Mouse (Mus musculus) heart, embryonic 15.5 days (tissue): ENCODE results near the gene Xlr5b. TPM values are rescaled to one million over a fixed set of nuclear protein-coding genes. Genes with fewer than 3 reads are reported as not detected.
"Not testable (repeated sequence)": the region's sequence is repeated elsewhere in the genome, so short reads cannot be mapped to it uniquely, and the experiment has no call there.

Source experiments
- ATAC-seq: fragments of 200-750 bp; cut with Nextera tagmentation; replicated peaks from 2 replicates; pipeline ENCODE4 v1.8.0; 2017; ENCODE audit warnings: low read depth, moderate TSS enrichment; ENCODE audit not compliant: insufficient number of reproducible peaks, insufficient read depth, low FRiP score
- H3K27ac ChIP-seq: fragments of 300-500 bp; sonication (generic); 2 replicates; pipeline ENCODE4 v1.5.1; 2015; ENCODE audit warnings: mild to moderate bottlenecking, inconsistent platforms
- H3K27me3 ChIP-seq: fragments of 300-500 bp; sonication (generic); 2 replicates; pipeline ENCODE4 v1.6.1; 2015; ENCODE audit warnings: inconsistent platforms
- H3K36me3 ChIP-seq: fragments of 300-500 bp; sonication (generic); 2 replicates; pipeline ENCODE4 v1.6.1; 2015; ENCODE audit warnings: mild to moderate bottlenecking, inconsistent platforms
- H3K4me1 ChIP-seq: fragments of 300-500 bp; sonication (generic); replicated peaks from 2 replicates; pipeline ENCODE4 v1.6.1; 2015; ENCODE audit warnings: inconsistent platforms
- H3K4me2 ChIP-seq: fragments of 300-500 bp; sonication (generic); 2 replicates; pipeline ENCODE4 v1.6.1; 2015; ENCODE audit warnings: inconsistent platforms, mild to moderate bottlenecking, moderate library complexity
- H3K4me3 ChIP-seq: fragments of 300-500 bp; sonication (generic); 2 replicates; pipeline ENCODE4 v1.5.1; 2015; ENCODE audit warnings: mild to moderate bottlenecking, inconsistent platforms
- H3K9ac ChIP-seq: fragments of 300-500 bp; sonication (generic); 2 replicates; pipeline ENCODE4 v1.6.1; 2015; ENCODE audit warnings: mild to moderate bottlenecking, inconsistent platforms
- H3K9me3 ChIP-seq: fragments of 300-500 bp; sonication (generic); replicated peaks from 2 replicates; pipeline ENCODE4 v1.6.1; 2016; ENCODE audit warnings: inconsistent platforms
- WGBS: fragments of 180-500 bp; shearing (Covaris S2); methylation state at CpG from one replicate; pipeline ENCODE4 v1.1.7; 2015; ENCODE audit warnings: mixed read lengths; 5-methylcytosine and 5-hydroxymethylcytosine counted together
- polyA plus RNA-seq: library from polyadenylated mRNA; unstranded; fragments of >200 nt; fragmentation: Nextera tagmentation; extraction: Ambion mirVana; gene quantifications from 2 replicates; pipeline ENCODE4 v1.2.1, GENCODE M21; 2015

Gene Xlr5b
- not detected in 2 replicates for polyA plus RNA-seq

DNA sequence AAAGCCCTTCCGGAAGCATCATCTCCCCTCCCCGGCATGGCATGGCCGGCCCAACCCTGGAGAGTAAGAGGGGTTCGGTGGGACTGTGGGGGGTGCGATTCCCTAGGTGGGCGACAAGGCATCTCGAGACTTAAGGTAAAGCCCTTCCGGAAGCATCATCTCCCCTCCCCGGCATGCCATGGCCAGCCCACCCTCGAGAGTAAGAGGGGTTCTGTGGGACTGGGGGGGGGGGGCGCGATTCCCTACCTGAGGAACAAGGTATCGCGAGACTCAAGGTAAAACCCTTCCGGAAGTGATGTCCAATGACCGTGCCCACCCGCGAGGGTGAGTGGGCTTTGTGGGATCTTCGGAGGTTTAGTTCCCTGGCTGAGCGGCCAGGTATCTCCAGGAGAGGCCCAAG, at the start of gene Xlr5b:
Xlr5b (plus strand) TSS at position 301 of the 400 bp plus-strand sequence.
- no CpG with 5 or more reads among the region's 20 CpGs for WGBS
- ATAC-seq, H3K36me3 ChIP-seq, H3K27ac ChIP-seq, H3K9me3 ChIP-seq, H3K4me2 ChIP-seq, H3K4me3 ChIP-seq, H3K4me1 ChIP-seq, H3K27me3 ChIP-seq, H3K9ac ChIP-seq: not testable (repeated sequence)

DNA sequence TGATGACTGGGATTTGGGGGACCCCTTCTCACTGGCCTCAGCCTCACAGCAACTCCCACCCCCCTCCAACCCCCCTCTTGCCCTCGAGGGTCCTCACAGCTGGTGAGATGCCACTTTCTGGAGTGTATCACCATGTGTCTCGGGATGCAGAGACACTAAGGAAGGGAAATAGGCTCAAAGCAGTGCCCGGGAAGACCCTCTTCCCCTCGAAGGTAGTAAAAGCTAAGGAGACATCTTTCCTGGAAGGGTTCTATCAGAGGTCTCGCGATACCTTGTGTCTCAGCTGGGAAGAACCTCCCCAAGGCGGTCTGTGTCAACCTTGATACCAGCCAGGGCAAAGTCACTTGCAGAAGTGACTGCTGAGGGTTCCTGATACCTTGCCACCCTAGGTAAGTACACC, 31.8 kb upstream of the Xlr5b start, which contains the start of gene Gm14685:
Gm14685 (plus strand) TSS at position 301 of the 400 bp plus-strand sequence.
- ATAC-seq, H3K9ac ChIP-seq, H3K4me1 ChIP-seq, H3K9me3 ChIP-seq, H3K36me3 ChIP-seq, H3K4me2 ChIP-seq, H3K27ac ChIP-seq, H3K4me3 ChIP-seq, H3K27me3 ChIP-seq: not testable (repeated sequence)
- no CpG with 5 or more reads among the region's 7 CpGs for WGBS

DNA sequence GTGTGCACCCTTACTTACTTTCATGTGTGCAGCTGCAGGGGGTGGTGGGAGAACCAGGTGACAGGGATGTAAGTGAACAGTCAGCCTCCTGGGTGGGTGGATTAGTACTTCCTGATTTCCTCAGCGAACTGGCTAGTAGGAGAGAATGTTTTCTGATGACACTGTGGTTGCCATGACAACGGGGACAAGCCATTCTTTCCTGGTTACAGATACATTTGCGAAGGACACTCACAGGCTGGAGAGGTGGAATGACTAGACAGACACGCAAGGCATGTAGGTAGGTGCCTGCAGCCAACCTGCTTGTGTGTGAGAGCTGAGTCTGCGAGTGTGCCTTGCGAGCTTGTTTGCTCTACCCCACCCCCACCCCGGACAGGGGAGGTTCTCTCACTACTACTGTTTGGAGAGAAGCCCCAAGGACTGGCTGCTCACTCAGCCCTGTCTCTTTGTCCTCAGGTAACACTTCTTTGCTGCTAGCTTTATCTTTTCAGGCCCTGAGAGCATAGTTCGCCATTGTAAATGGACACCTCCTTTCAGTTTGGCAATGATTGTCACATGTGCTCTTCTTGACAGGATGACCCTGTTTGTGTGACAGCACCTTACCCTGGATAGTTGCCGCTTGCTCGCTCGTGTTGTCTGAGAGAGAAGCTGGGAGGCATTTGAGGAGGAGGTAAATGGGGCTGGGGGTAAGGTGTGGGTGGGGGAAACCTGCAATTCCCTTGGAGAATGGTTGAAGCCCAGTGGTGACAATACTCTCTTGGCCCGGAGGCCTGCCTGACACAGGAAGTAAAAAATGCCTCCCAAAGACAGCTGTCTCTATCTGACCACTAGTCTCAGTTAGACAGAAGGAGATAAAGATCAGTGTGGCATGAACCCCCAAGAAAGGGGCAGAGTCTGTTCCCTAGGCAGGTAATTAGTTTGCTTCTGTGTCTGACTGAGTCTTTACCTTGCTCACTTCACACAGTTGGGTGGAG, 25.5 kb upstream of the Xlr5b start:
- H3K9ac ChIP-seq, H3K27ac ChIP-seq, ATAC-seq, H3K9me3 ChIP-seq, H3K4me1 ChIP-seq, H3K27me3 ChIP-seq, H3K36me3 ChIP-seq, H3K4me2 ChIP-seq, H3K4me3 ChIP-seq: not testable (repeated sequence)
- no CpG with 5 or more reads among the region's 12 CpGs for WGBS

DNA sequence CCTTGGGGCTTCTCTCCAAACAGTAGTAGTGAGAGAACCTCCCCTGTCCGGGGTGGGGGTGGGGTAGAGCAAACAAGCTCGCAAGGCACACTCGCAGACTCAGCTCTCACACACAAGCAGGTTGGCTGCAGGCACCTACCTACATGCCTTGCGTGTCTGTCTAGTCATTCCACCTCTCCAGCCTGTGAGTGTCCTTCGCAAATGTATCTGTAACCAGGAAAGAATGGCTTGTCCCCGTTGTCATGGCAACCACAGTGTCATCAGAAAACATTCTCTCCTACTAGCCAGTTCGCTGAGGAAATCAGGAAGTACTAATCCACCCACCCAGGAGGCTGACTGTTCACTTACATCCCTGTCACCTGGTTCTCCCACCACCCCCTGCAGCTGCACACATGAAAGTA, 5.4 kb upstream of the Xlr5b start:
- not testable (repeated sequence) for H3K4me3 ChIP-seq, H3K27me3 ChIP-seq, H3K9me3 ChIP-seq, H3K4me2 ChIP-seq, H3K36me3 ChIP-seq, ATAC-seq, H3K4me1 ChIP-seq, H3K9ac ChIP-seq, H3K27ac ChIP-seq
- WGBS = no CpG with 5 or more reads among the region's 7 CpGs

DNA sequence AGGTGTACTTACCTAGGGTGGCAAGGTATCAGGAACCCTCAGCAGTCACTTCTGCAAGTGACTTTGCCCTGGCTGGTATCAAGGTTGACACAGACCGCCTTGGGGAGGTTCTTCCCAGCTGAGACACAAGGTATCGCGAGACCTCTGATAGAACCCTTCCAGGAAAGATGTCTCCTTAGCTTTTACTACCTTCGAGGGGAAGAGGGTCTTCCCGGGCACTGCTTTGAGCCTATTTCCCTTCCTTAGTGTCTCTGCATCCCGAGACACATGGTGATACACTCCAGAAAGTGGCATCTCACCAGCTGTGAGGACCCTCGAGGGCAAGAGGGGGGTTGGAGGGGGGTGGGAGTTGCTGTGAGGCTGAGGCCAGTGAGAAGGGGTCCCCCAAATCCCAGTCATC, 754 bp downstream of the Xlr5b start, which contains the start of gene DXBay18:
DXBay18 (minus strand) TSS at position 101 of the 400 bp plus-strand sequence.
- H3K4me1 ChIP-seq, H3K4me3 ChIP-seq, H3K27me3 ChIP-seq, H3K36me3 ChIP-seq, H3K9me3 ChIP-seq, H3K27ac ChIP-seq, H3K4me2 ChIP-seq, ATAC-seq, H3K9ac ChIP-seq: not testable (repeated sequence)
- WGBS = no CpG with 5 or more reads among the region's 7 CpGs

DNA sequence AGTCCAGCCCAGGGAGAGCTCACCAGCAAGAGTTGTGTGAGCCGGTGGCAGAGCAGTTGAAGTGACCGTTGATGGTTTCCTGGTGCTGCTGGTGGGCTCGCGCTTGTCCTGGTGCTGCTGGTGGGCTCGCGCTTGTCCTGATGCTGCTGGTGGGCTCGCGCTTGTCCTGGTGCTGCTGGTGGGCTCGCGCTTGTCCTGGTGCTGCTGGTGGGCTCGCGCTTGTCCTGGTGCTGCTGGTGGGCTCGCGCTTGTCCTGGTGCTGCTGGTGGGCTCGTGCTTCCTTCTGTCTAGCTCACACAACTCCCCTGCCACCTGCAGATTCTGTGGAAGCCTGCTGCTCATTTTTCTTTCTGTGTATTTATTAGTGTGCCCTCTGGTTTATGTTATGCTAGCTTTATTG, 28.3 kb downstream of the Xlr5b start, which contains the start of gene Spin2d:
Spin2d (minus strand) TSS at position 101 of the 400 bp plus-strand sequence.
- not testable (repeated sequence) for H3K4me1 ChIP-seq, ATAC-seq, H3K9ac ChIP-seq, H3K4me2 ChIP-seq, H3K9me3 ChIP-seq, H3K36me3 ChIP-seq, H3K27me3 ChIP-seq, H3K27ac ChIP-seq, H3K4me3 ChIP-seq
- 56% methylated on average over 5 of the region's 15 CpGs for WGBS

DNA sequence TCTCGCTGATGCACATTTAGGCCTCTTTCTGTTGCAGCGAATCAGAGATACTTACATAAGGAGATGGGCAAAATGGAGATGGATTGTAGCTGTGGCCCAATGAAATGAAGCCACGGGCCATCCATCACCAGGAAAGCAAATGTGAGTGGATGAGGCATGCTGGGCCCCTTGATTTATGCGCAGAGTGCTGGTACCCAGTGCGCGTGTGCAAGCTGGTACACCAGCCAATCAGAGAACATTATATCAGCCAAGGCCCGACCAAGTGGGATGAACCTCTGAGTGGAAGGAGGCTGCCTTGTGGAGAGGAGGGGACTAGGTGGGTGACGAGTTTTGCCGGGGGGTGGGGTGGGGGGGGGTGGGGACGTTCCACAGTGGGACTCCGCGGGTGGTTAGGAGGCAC, 43.3 kb downstream of the Xlr5b start, which contains the start of gene Xlr3b:
Xlr3b (plus strand) TSS at position 274 of the 400 bp plus-strand sequence.
- not testable (repeated sequence) for H3K27ac ChIP-seq, ATAC-seq, H3K36me3 ChIP-seq, H3K4me2 ChIP-seq, H3K9me3 ChIP-seq, H3K4me3 ChIP-seq, H3K9ac ChIP-seq, H3K27me3 ChIP-seq, H3K4me1 ChIP-seq
- WGBS = 69% methylated on average over 11 of the region's 12 CpGs

Other genes starting within 250 kb of the Xlr5b start
- gene Cetn2, start 230.4 kb upstream of the Xlr5b start, polyA plus RNA-seq = 50.6 and 60.7 TPM in 2 replicates
- gene Nsdhl, start 230.2 kb upstream of the Xlr5b start, polyA plus RNA-seq = 13.4 and 15.6 TPM in 2 replicates
- gene Zfp185, start 161.5 kb upstream of the Xlr5b start, polyA plus RNA-seq = 3.5 and 4.5 TPM in 2 replicates
- gene Pnma5, start 111.7 kb upstream of the Xlr5b start, polyA plus RNA-seq = 0.10 TPM in 1 of 2 replicates, not detected in the other
- 0.06 TPM in 1 of 2 replicates, not detected in the other for gene Pnma3, start 84.0 kb upstream of the Xlr5b start, polyA plus RNA-seq
- gene Xlr4a, start 66.3 kb upstream of the Xlr5b start, polyA plus RNA-seq = 0.79 and 2.0 TPM in 2 replicates
- 1.8 and 1.9 TPM in 2 replicates for gene Xlr3a, start 51.7 kb upstream of the Xlr5b start, polyA plus RNA-seq
- gene Gm14685, start 31.7 kb upstream of the Xlr5b start, polyA plus RNA-seq = not detected in 2 replicates
- 0.08 TPM in 1 of 2 replicates, not detected in the other for gene DXBay18, start 654 bp downstream of the Xlr5b start, polyA plus RNA-seq
- not detected in 2 replicates for gene Spin2d, start 28.2 kb downstream of the Xlr5b start, polyA plus RNA-seq
- 6.0 and 6.8 TPM in 2 replicates for gene Xlr3b, start 43.4 kb downstream of the Xlr5b start, polyA plus RNA-seq
- gene Xlr4b, start 65.5 kb downstream of the Xlr5b start, polyA plus RNA-seq = 0.96 and 2.8 TPM in 2 replicates
- 9.2 and 11.6 TPM in 2 replicates for gene F8a, start 79.5 kb downstream of the Xlr5b start, polyA plus RNA-seq
- 0.14 and 0.79 TPM in 2 replicates for gene Xlr4c, start 94.3 kb downstream of the Xlr5b start, polyA plus RNA-seq
- gene Xlr3c, start 116.6 kb downstream of the Xlr5b start, polyA plus RNA-seq = not detected in 2 replicates
- gene Xlr5a, start 144.2 kb downstream of the Xlr5b start, polyA plus RNA-seq = not detected in 2 replicates
- gene Xlr5c, start 144.2 kb downstream of the Xlr5b start, polyA plus RNA-seq = not detected in 2 replicates
- not detected in 2 replicates for gene Gm45015, start 188.0 kb downstream of the Xlr5b start, polyA plus RNA-seq
- gene Zfp275, start 193.8 kb downstream of the Xlr5b start, polyA plus RNA-seq = 8.3 and 11.4 TPM in 2 replicates
- not detected in 2 replicates for gene Gm18336, start 249.9 kb downstream of the Xlr5b start, polyA plus RNA-seq